Mouse (Mus musculus) forebrain, embryonic 14.5 days (tissue): ENCODE measurements around the gene Hsd11b2. TPM values are rescaled to one million over a fixed set of nuclear protein-coding genes. Genes with fewer than 3 reads are reported as not detected.
A peak's percentile ranks its signal among the peaks of the same experiment; 100 is the strongest.

Experiments
- ATAC-seq: fragments of 200-750 bp; cut with Nextera tagmentation; 2 replicates; pipeline ENCODE4 v1.8.0; 2017; ENCODE audit warnings: mild to moderate bottlenecking, moderate library complexity
- DNase-seq: peaks from one replicate; pipeline ENCODE4 v3.0.0-alpha.2; 2015; ENCODE audit warnings: low spot score
- H3K27ac ChIP-seq: fragments of 300-500 bp; sonication (generic); 2 replicates; pipeline ENCODE4 v1.5.1; 2014; ENCODE audit warnings: low read depth, mild to moderate bottlenecking, control low read depth, low read length, moderate library complexity
- H3K27me3 ChIP-seq: fragments of 300-500 bp; sonication (generic); replicated peaks from 2 replicates; pipeline ENCODE4 v1.6.1; 2014; ENCODE audit warnings: low read length, control low read depth, mixed read lengths; ENCODE audit not compliant: control insufficient read depth, insufficient read depth
- H3K36me3 ChIP-seq: fragments of 300-500 bp; sonication (generic); 2 replicates; pipeline ENCODE4 v1.6.1; 2014; ENCODE audit warnings: low read length, control low read depth; ENCODE audit not compliant: control insufficient read depth, insufficient read depth
- H3K4me1 ChIP-seq: fragments of 300-500 bp; sonication (generic); 2 replicates; pipeline ENCODE4 v1.6.1; 2014; ENCODE audit warnings: antibody characterized with exemption, low read length, control low read depth; ENCODE audit not compliant: control insufficient read depth, insufficient read depth
- H3K4me2 ChIP-seq: fragments of 300-500 bp; sonication (generic); 2 replicates; pipeline ENCODE4 v1.6.1; 2014; ENCODE audit warnings: mild to moderate bottlenecking, control low read depth, low read length
- H3K4me3 ChIP-seq: fragments of 300-500 bp; sonication (generic); 2 replicates; pipeline ENCODE4 v1.5.1; 2014; ENCODE audit warnings: low read depth, low read length, control low read depth
- H3K9ac ChIP-seq: fragments of 300-500 bp; sonication (generic); 2 replicates; pipeline ENCODE4 v1.6.1; 2014; ENCODE audit warnings: mild to moderate bottlenecking, low read length, control low read depth, moderate library complexity
- H3K9me3 ChIP-seq: fragments of 300-500 bp; sonication (generic); replicated peaks from 2 replicates; pipeline ENCODE4 v1.6.1; 2016; ENCODE audit warnings: low read length, control low read depth, mixed read lengths; ENCODE audit not compliant: control insufficient read depth
- WGBS: fragments of 180-500 bp; shearing (Covaris S2); extraction: QIAGEN DNeasy Blood & Tissue Kit; methylation state at CpG from one replicate; pipeline ENCODE4 v1.1.7; 2014; 5-methylcytosine and 5-hydroxymethylcytosine counted together
- polyA plus RNA-seq: library from polyadenylated mRNA; unstranded; fragments of >200 nt; fragmentation: Nextera tagmentation; extraction: Ambion mirVana; gene quantifications from 2 replicates; pipeline ENCODE4 v1.2.1, GENCODE M21; 2014

Hsd11b2 gene
- polyA plus RNA-seq, 1 experiment from 2014 or later, result 1.1 TPM

GRCm38 (mm10) chr8:105528206-105528605 lies 9.7 kb downstream of the Hsd11b2 start:
- Histone ChIP-seq H3K9ac (no peak overlapping the region), H3K36me3 (peaks cover 40% of the 10 kb centered on the region), H3K27me3 (no peaks in the 10 kb centered on the region), H3K4me3 (no peak overlapping the region), H3K27ac (no peak overlapping the region), H3K9me3 (no peaks in the 10 kb centered on the region), H3K4me2 (no peak overlapping the region), H3K4me1 (no peaks in the 10 kb centered on the region)
- 90% methylated on average over 1 of the region's 1 CpGs for WGBS
- ATAC-seq, result no peak
- DNase-seq, result no peak

GRCm38 (mm10) chr8:105529271-105529670 lies 10.7 kb downstream of the Hsd11b2 start:
- Histone ChIP-seq H3K36me3 (peaks cover 34% of the 10 kb centered on the region), H3K27me3 (no peaks in the 10 kb centered on the region), H3K27ac (no peak overlapping the region), H3K9me3 (no peaks in the 10 kb centered on the region), H3K4me3 (no peak overlapping the region), H3K9ac (no peak overlapping the region), H3K4me2 (no peak overlapping the region), H3K4me1 (no peaks in the 10 kb centered on the region)
- no peak for DNase-seq
- WGBS, result 78% methylated on average over 3 of the region's 3 CpGs
- no peak for ATAC-seq

- Histone ChIP-seq H3K27me3 (no peaks in the 10 kb centered on the region), H3K4me2 (no peak overlapping the region), H3K4me3 (no peak overlapping the region), H3K9ac (no peak overlapping the region), H3K27ac (no peak overlapping the region), H3K36me3 (peaks cover 35% of the 10 kb centered on the region), H3K9me3 (no peaks in the 10 kb centered on the region), H3K4me1 (no peaks in the 10 kb centered on the region)
- no peak for ATAC-seq
- no peak for DNase-seq
- 65% methylated on average over 2 of the region's 2 CpGs for WGBS
These were observed 13.2 kb downstream of the Hsd11b2 start for GRCm38 (mm10) chr8:105531774-105532173.

- H3K27ac ChIP-seq, result no peak overlapping the region
- no peak overlapping the region for H3K9ac ChIP-seq
- no peak for DNase-seq
- no peaks in the 10 kb centered on the region for H3K4me1 ChIP-seq
- 46% methylated on average over 2 of the region's 2 CpGs for WGBS
- H3K9me3 ChIP-seq, result no peaks in the 10 kb centered on the region
- H3K36me3 ChIP-seq, result peaks cover 45% of the 10 kb centered on the region
- H3K4me3 ChIP-seq, result no peak overlapping the region
- no peak for ATAC-seq
- no peak overlapping the region for H3K4me2 ChIP-seq
- H3K27me3 ChIP-seq, result no peaks in the 10 kb centered on the region
These were observed 14.9 kb downstream of the Hsd11b2 start for GRCm38 (mm10) chr8:105533439-105533838.

GRCm38 (mm10) chr8:105533892-105534329 lies 15.4 kb downstream of the Hsd11b2 start:
- Histone ChIP-seq H3K36me3 (peaks cover 47% of the 10 kb centered on the region), H3K27ac (no peak overlapping the region)

GRCm38 (mm10) chr8:105536546-105536945 lies 18.0 kb downstream of the Hsd11b2 start:
- H3K4me3 ChIP-seq, result no peak overlapping the region
- H3K4me1 ChIP-seq, result no peaks in the 10 kb centered on the region
- H3K27ac ChIP-seq, result no peak overlapping the region
- ATAC-seq (no peak), DNase-seq (no peak)
- no peaks in the 10 kb centered on the region for H3K27me3 ChIP-seq
- peaks cover 40% of the 10 kb centered on the region for H3K36me3 ChIP-seq
- H3K9ac ChIP-seq, result no peak overlapping the region
- no peak overlapping the region for H3K4me2 ChIP-seq
- H3K9me3 ChIP-seq, result no peaks in the 10 kb centered on the region
- WGBS, result 90% methylated on average over 3 of the region's 3 CpGs

More at GRCm38 (mm10) chr8:105533892-105534329, 15.4 kb downstream of the Hsd11b2 start:
- 0% methylated on average over 1 of the region's 1 CpGs for WGBS
- peak; percentile 67 for ATAC-seq
- no peaks in the 10 kb centered on the region for H3K9me3 ChIP-seq
- DNase-seq, result peak; percentile 78
- H3K4me2 ChIP-seq, result no peak overlapping the region
- H3K27me3 ChIP-seq, result no peaks in the 10 kb centered on the region
- no peak overlapping the region for H3K9ac ChIP-seq
- H3K4me1 ChIP-seq, result no peaks in the 10 kb centered on the region
- H3K4me3 ChIP-seq, result no peak overlapping the region

GRCm38 (mm10) chr8:105537011-105537677 lies 18.6 kb downstream of the Hsd11b2 start:
- Histone ChIP-seq H3K9me3 (no peaks in the 10 kb centered on the region), H3K27ac (no peak overlapping the region), H3K4me1 (no peaks in the 10 kb centered on the region), H3K9ac (no peak overlapping the region), H3K4me3 (no peak overlapping the region), H3K4me2 (no peak overlapping the region), H3K27me3 (no peaks in the 10 kb centered on the region), H3K36me3 (peaks cover 40% of the 10 kb centered on the region)
- ATAC-seq (no peak), DNase-seq (no peak)
- WGBS, result 93% methylated on average over 6 of the region's 6 CpGs

GRCm38 (mm10) chr8:105538940-105539339 lies 20.4 kb downstream of the Hsd11b2 start:
- H3K36me3 ChIP-seq, result peaks cover 40% of the 10 kb centered on the region
- 89% methylated on average over 4 of the region's 4 CpGs for WGBS

GRCm38 (mm10) chr8:105542032-105542656 lies 23.6 kb downstream of the Hsd11b2 start:
- WGBS, result 75% methylated on average over 3 of the region's 3 CpGs
- ATAC-seq, result no peak
- H3K4me3 ChIP-seq, result no peak overlapping the region

More at GRCm38 (mm10) chr8:105538940-105539339, 20.4 kb downstream of the Hsd11b2 start:
- no peak for DNase-seq
- no peak overlapping the region for H3K9ac ChIP-seq
- no peak for ATAC-seq
- H3K27me3 ChIP-seq, result no peaks in the 10 kb centered on the region
- H3K4me3 ChIP-seq, result no peak overlapping the region
- H3K4me1 ChIP-seq, result no peaks in the 10 kb centered on the region
- H3K4me2 ChIP-seq, result no peak overlapping the region
- no peaks in the 10 kb centered on the region for H3K9me3 ChIP-seq
- H3K27ac ChIP-seq, result no peak overlapping the region

More at GRCm38 (mm10) chr8:105542032-105542656, 23.6 kb downstream of the Hsd11b2 start:
- H3K4me2 ChIP-seq, result no peak overlapping the region
- no peak for DNase-seq
- no peaks in the 10 kb centered on the region for H3K27me3 ChIP-seq
- H3K9ac ChIP-seq, result no peak overlapping the region
- H3K4me1 ChIP-seq, result no peaks in the 10 kb centered on the region
- no peaks in the 10 kb centered on the region for H3K9me3 ChIP-seq
- H3K27ac ChIP-seq, result no peak overlapping the region
- H3K36me3 ChIP-seq, result peaks cover 23% of the 10 kb centered on the region
